Mouse (Mus musculus): ENCODE results near the gene Efcab14.

DNA sequence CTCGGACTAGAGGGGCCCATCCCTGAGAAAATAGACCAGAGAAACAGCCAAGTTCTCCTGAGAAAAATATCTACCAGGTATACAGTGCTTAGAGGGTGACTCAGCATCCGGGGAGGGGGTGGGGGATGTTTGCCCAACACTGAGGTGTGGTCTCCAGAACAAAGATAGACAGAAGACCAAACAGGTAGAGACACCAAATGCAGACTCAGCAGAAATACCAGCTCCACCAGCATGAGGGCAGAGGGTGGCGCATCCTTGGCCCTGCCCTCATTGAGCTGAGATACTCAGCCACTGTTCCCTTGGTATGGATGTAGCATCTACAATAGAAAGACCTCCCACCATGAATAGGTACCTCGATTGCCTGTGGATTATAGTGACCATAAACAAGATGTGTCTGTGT is 2.7 kb upstream of the Efcab14 start:
- TF ChIP-seq CTCF (IDR thresholded peaks at IDR 0.05; ENCODE audit: low read depth) (no peak), EP300 (optimal IDR thresholded peaks at IDR 0.05) (no peak)

Measured in stomach, postnatal 0 days (tissue).